9 mouse cellular contexts compared by ENCODE assay signal in genomic region chr13:23505662-23506345, GRCm38 (mm10). TPM values are rescaled to one million over a fixed set of nuclear protein-coding genes. Genes with fewer than 3 reads are reported as not detected.
A peak's percentile ranks its signal among the peaks of the same experiment; 100 is the strongest.
DNase-seq lines count a peak whose midpoint lies in the region; ATAC-seq and TF ChIP-seq lines count a peak whose summit lies in the region.
"Had no signal": no experiment of that assay in that cellular context is flagged by ENCODE, and none has a peak within 500 bp of the region (broad histone marks: within the 10 kb centered on the region; RNA-seq: fewer than 3 reads in every experiment).

No protein-coding gene starts in this region.

- peak overlapping the region; percentile 7; the same call in 1 of the 2 replicates for H3K9ac ChIP-seq in lung, embryonic 15.5 days
- H3K9ac ChIP-seq in lung, postnatal 0 days (replicated peaks; ENCODE audit: low read depth), result no peak overlapping the region
- peak overlapping the region; percentile 31; the same call in 1 of the 2 replicates for H3K9ac ChIP-seq in embryonic facial prominence, embryonic 14.5 days (ENCODE audit: low read depth, low read length)
- peak overlapping the region; percentile 53 for H3K9ac ChIP-seq in stomach, embryonic 16.5 days (ENCODE audit: low read length)

- TF ChIP-seq CTCF in lung, postnatal 0 days (IDR thresholded peaks at IDR 0.05), result no peak

- no peaks in the 10 kb centered on the region for H3K9me3 ChIP-seq in lung, embryonic 15.5 days
- H3K9me3 ChIP-seq in lung, postnatal 0 days (ENCODE audit: low read length), result no peaks in the 10 kb centered on the region
- H3K9me3 ChIP-seq in embryonic facial prominence, embryonic 14.5 days (ENCODE audit: control insufficient read depth, low read length), result no peaks in the 10 kb centered on the region
- no peaks in the 10 kb centered on the region for H3K9me3 ChIP-seq in stomach, embryonic 16.5 days (replicated peaks; ENCODE audit: control insufficient read depth, low read length)

- intact Hi-C loops in left cerebral cortex, postnatal 14 days (cut with DNase I), result no loop called here

- peaks cover 26% of the 10 kb centered on the region for H3K4me1 ChIP-seq in lung, embryonic 15.5 days
- no peaks in the 10 kb centered on the region for H3K4me1 ChIP-seq in lung, postnatal 0 days (ENCODE audit: insufficient read depth, low read depth, low read length)
- H3K4me1 ChIP-seq in embryonic facial prominence, embryonic 14.5 days (ENCODE audit: control insufficient read depth, insufficient read depth, low read length), result peaks cover 15% of the 10 kb centered on the region
- H3K4me1 ChIP-seq in stomach, embryonic 16.5 days (ENCODE audit: control insufficient read depth, insufficient read depth, low read length), result no peaks in the 10 kb centered on the region

- TF ChIP-seq EP300 in lung, postnatal 0 days (IDR thresholded peaks at IDR 0.05), result no peak

- ATAC-seq in lung, embryonic 15.5 days (ENCODE audit: borderline replicate concordance, extremely low read depth, low FRiP score, low TSS enrichment), result no peak
- ATAC-seq in lung, postnatal 0 days, result no peak
- 0 out of 2 replicates have a peak, but pooled peaks have one; percentile 26 for ATAC-seq in embryonic facial prominence, embryonic 14.5 days (ENCODE audit: low read depth)
- no peak for ATAC-seq in stomach, embryonic 16.5 days (ENCODE audit: insufficient read depth, low FRiP score)

- H3K27ac ChIP-seq in lung, embryonic 15.5 days, result peak overlapping the region; percentile 33; the same call in 1 of the 2 replicates
- H3K27ac ChIP-seq in lung, postnatal 0 days (ENCODE audit: low read length), result no peak overlapping the region
- H3K27ac ChIP-seq in embryonic facial prominence, embryonic 14.5 days (replicated peaks; ENCODE audit: low read depth, low read length), result peak overlapping the region; percentile 72
- no peak overlapping the region for H3K27ac ChIP-seq in stomach, embryonic 16.5 days (ENCODE audit: low read length)

- 10% methylated on average over 14 of the region's 14 CpGs for WGBS in lung, embryonic 15.5 days
- 21% methylated on average over 14 of the region's 14 CpGs for WGBS in lung, postnatal 0 days
- 6% methylated on average over 14 of the region's 14 CpGs for WGBS in embryonic facial prominence, embryonic 14.5 days
- 21% methylated on average over 14 of the region's 14 CpGs for WGBS in stomach, embryonic 16.5 days

- H3K36me3 ChIP-seq in lung, embryonic 15.5 days, result no peaks in the 10 kb centered on the region
- no peaks in the 10 kb centered on the region for H3K36me3 ChIP-seq in lung, postnatal 0 days (ENCODE audit: insufficient read depth, low read length)
- no peaks in the 10 kb centered on the region for H3K36me3 ChIP-seq in embryonic facial prominence, embryonic 14.5 days (ENCODE audit: control insufficient read depth, insufficient read depth, low read length)
- H3K36me3 ChIP-seq in stomach, embryonic 16.5 days (ENCODE audit: control insufficient read depth, insufficient read depth, low read length), result no peaks in the 10 kb centered on the region

- H3K4me3 ChIP-seq in lung, embryonic 15.5 days, result peak overlapping the region; percentile 27
- H3K4me3 ChIP-seq in lung, postnatal 0 days (ENCODE audit: low read depth, low read length), result no peak overlapping the region
- H3K4me3 ChIP-seq in embryonic facial prominence, embryonic 14.5 days (ENCODE audit: low read depth, low read length), result peak overlapping the region; percentile 28
- peak overlapping the region; percentile 26 for H3K4me3 ChIP-seq in stomach, embryonic 16.5 days (replicated peaks; ENCODE audit: low read length)

- no peak for DNase-seq in lung, postnatal 0 days (ENCODE audit: low spot score)
- no peak for DNase-seq in embryonic facial prominence, embryonic 14.5 days (ENCODE audit: low spot score)
- peak; percentile 62 for DNase-seq in liver
- DNase-seq in left cerebral cortex, postnatal 14 days (ENCODE audit: low spot score in 2 of 2), result no peak
- DNase-seq in cerebellum, postnatal 36 days, result no peak
- DNase-seq in right cerebral cortex, postnatal 14 days, result no peak
- DNase-seq: thymus, adult 18-20 months had no signal

- no peaks in the 10 kb centered on the region for H3K27me3 ChIP-seq in lung, embryonic 15.5 days
- H3K27me3 ChIP-seq in lung, postnatal 0 days (replicated peaks; ENCODE audit: insufficient read depth, low read length), result no peaks in the 10 kb centered on the region
- H3K27me3 ChIP-seq in embryonic facial prominence, embryonic 14.5 days (replicated peaks; ENCODE audit: control insufficient read depth, insufficient read depth, low read length), result no peaks in the 10 kb centered on the region
- H3K27me3 ChIP-seq in stomach, embryonic 16.5 days (ENCODE audit: control insufficient read depth, insufficient read depth, low read length), result no peaks in the 10 kb centered on the region

- peak overlapping the region; percentile 58 for H3K4me2 ChIP-seq in lung, embryonic 15.5 days
- no peak overlapping the region; the same call in 1 of the 2 replicates for H3K4me2 ChIP-seq in lung, postnatal 0 days (replicated peaks; ENCODE audit: low read depth, low read length)
- peak overlapping the region; percentile 53 for H3K4me2 ChIP-seq in embryonic facial prominence, embryonic 14.5 days (ENCODE audit: low read depth, low read length)
- peak overlapping the region; percentile 49 for H3K4me2 ChIP-seq in stomach, embryonic 16.5 days (ENCODE audit: low read depth, low read length)

RNA-seq across cellular contexts. Expression of gene Btn2a2, which starts 17.1 kb away (rescaled TPM):
- 0.16 and 0.21 TPM in 2 replicates for polyA plus RNA-seq in lung, embryonic 15.5 days (2015; fragmentation: Nextera tagmentation; extraction: Ambion mirVana)
- 0.06 and 0.07 TPM in 2 replicates for polyA plus RNA-seq in lung, postnatal 0 days (2015; fragmentation: Nextera tagmentation; extraction: Ambion mirVana)
- polyA plus RNA-seq in embryonic facial prominence, embryonic 14.5 days (2014; fragmentation: Nextera tagmentation; extraction: Ambion mirVana), result 0.40 and 0.51 TPM in 2 replicates
- 0.14 and 0.28 TPM in 2 replicates for polyA plus RNA-seq in stomach, embryonic 16.5 days (2015; fragmentation: Nextera tagmentation; extraction: Ambion mirVana)
- 1 to 10 TPM in 1 of 2 experiments, under 1 TPM in 1; 0.82 to 1.3 TPM for total RNA-seq in left cerebral cortex, postnatal 14 days (2021)

RNA-seq across cellular contexts. Expression of gene Hist1h4h, which starts 25.0 kb away (rescaled TPM):
- polyA plus RNA-seq in lung, embryonic 15.5 days (2015; fragmentation: Nextera tagmentation; extraction: Ambion mirVana), result 6.9 and 8.1 TPM in 2 replicates
- 5.5 and 7.0 TPM in 2 replicates for polyA plus RNA-seq in lung, postnatal 0 days (2015; fragmentation: Nextera tagmentation; extraction: Ambion mirVana)
- polyA plus RNA-seq in embryonic facial prominence, embryonic 14.5 days (2014; fragmentation: Nextera tagmentation; extraction: Ambion mirVana), result 5.1 and 5.6 TPM in 2 replicates
- polyA plus RNA-seq in stomach, embryonic 16.5 days (2015; fragmentation: Nextera tagmentation; extraction: Ambion mirVana), result 5.7 and 6.3 TPM in 2 replicates
- total RNA-seq in left cerebral cortex, postnatal 14 days (2021), result 100 to 1,000 TPM; 264 to 291 TPM

RNA-seq across cellular contexts. Expression of gene Hist1h2af, which starts 27.9 kb away (rescaled TPM):
- 6.2 and 8.4 TPM in 2 replicates for polyA plus RNA-seq in lung, embryonic 15.5 days (2015; fragmentation: Nextera tagmentation; extraction: Ambion mirVana)
- 1.3 and 1.7 TPM in 2 replicates for polyA plus RNA-seq in lung, postnatal 0 days (2015; fragmentation: Nextera tagmentation; extraction: Ambion mirVana)
- 5.2 and 7.0 TPM in 2 replicates for polyA plus RNA-seq in embryonic facial prominence, embryonic 14.5 days (2014; fragmentation: Nextera tagmentation; extraction: Ambion mirVana)
- polyA plus RNA-seq in stomach, embryonic 16.5 days (2015; fragmentation: Nextera tagmentation; extraction: Ambion mirVana), result 0.74 and 3.1 TPM in 2 replicates
- 10 to 100 TPM in 1 of 2 experiments, 1 to 10 TPM in 1; 4.3 to 21.5 TPM for total RNA-seq in left cerebral cortex, postnatal 14 days (2021)

RNA-seq across cellular contexts. Expression of gene Hist1h3g, which starts 29.4 kb away (rescaled TPM):
- polyA plus RNA-seq in lung, embryonic 15.5 days (2015; fragmentation: Nextera tagmentation; extraction: Ambion mirVana), result 9.5 and 10.8 TPM in 2 replicates
- polyA plus RNA-seq in lung, postnatal 0 days (2015; fragmentation: Nextera tagmentation; extraction: Ambion mirVana), result 0.30 and 0.80 TPM in 2 replicates
- 3.7 and 4.1 TPM in 2 replicates for polyA plus RNA-seq in embryonic facial prominence, embryonic 14.5 days (2014; fragmentation: Nextera tagmentation; extraction: Ambion mirVana)
- 4.7 and 6.1 TPM in 2 replicates for polyA plus RNA-seq in stomach, embryonic 16.5 days (2015; fragmentation: Nextera tagmentation; extraction: Ambion mirVana)
- 1 to 10 TPM; 5.8 to 6.2 TPM for total RNA-seq in left cerebral cortex, postnatal 14 days (2021)

RNA-seq across cellular contexts. Expression of gene Hist1h2bh, which starts 37.4 kb away (rescaled TPM):
- polyA plus RNA-seq in lung, embryonic 15.5 days (2015; fragmentation: Nextera tagmentation; extraction: Ambion mirVana), result 1.4 TPM in 2 replicates
- 0.12 TPM in 1 of 2 replicates, not detected in the other for polyA plus RNA-seq in lung, postnatal 0 days (2015; fragmentation: Nextera tagmentation; extraction: Ambion mirVana)
- polyA plus RNA-seq in embryonic facial prominence, embryonic 14.5 days (2014; fragmentation: Nextera tagmentation; extraction: Ambion mirVana), result 0.76 and 0.77 TPM in 2 replicates
- polyA plus RNA-seq in stomach, embryonic 16.5 days (2015; fragmentation: Nextera tagmentation; extraction: Ambion mirVana), result 1.1 and 1.4 TPM in 2 replicates
- total RNA-seq in left cerebral cortex, postnatal 14 days (2021), result under 1 TPM; 0.91 to 0.92 TPM

Comparison
In these comparisons a context has a peak if more than half of its experiments do, and no peak if none do; other contexts are left out.
1. H3K27ac ChIP-seq: peak in lung, embryonic 15.5 days (single experiment) and embryonic facial prominence, embryonic 14.5 days (single experiment); none in lung, postnatal 0 days (single experiment) and stomach, embryonic 16.5 days (single experiment).